Mouse (Mus musculus) heart, embryonic 11.5 days (tissue): ENCODE results near the gene Tgm1. TPM values are rescaled to one million over a fixed set of nuclear protein-coding genes. Genes with fewer than 3 reads are reported as not detected.
"Not testable (repeated sequence)": the region's sequence is repeated elsewhere in the genome, so short reads cannot be mapped to it uniquely, and the experiment has no call there.

Experiments
- ATAC-seq: fragments of 200-750 bp; cut with Nextera tagmentation; replicated peaks from 2 replicates; pipeline ENCODE4 v1.8.0; 2017; ENCODE audit warnings: moderate library complexity; ENCODE audit not compliant: insufficient number of reproducible peaks, low FRiP score, low TSS enrichment
- H3K27ac ChIP-seq: fragments of 300-500 bp; sonication (generic); 2 replicates; pipeline ENCODE4 v1.5.1; 2014; ENCODE audit warnings: mild to moderate bottlenecking, low read depth, low read length
- H3K27me3 ChIP-seq: fragments of 300-500 bp; sonication (generic); 2 replicates; pipeline ENCODE4 v1.6.1; 2014; ENCODE audit warnings: mild to moderate bottlenecking, low read length, mixed read lengths; ENCODE audit not compliant: control insufficient read depth, insufficient read depth
- H3K36me3 ChIP-seq: fragments of 300-500 bp; sonication (generic); 2 replicates; pipeline ENCODE4 v1.6.1; 2014; ENCODE audit warnings: mild to moderate bottlenecking, low read length, moderate library complexity, mixed read lengths; ENCODE audit not compliant: control insufficient read depth, insufficient read depth
- H3K4me1 ChIP-seq: fragments of 300-500 bp; sonication (generic); 2 replicates; pipeline ENCODE4 v1.6.1; 2014; ENCODE audit warnings: low read length; ENCODE audit not compliant: control insufficient read depth, insufficient read depth
- H3K4me2 ChIP-seq: fragments of 300-500 bp; sonication (generic); 2 replicates; pipeline ENCODE4 v1.6.1; 2014; ENCODE audit warnings: mild to moderate bottlenecking, moderate library complexity
- H3K4me3 ChIP-seq: fragments of 300-500 bp; sonication (generic); 2 replicates; pipeline ENCODE4 v1.5.1; 2014; ENCODE audit warnings: low read depth, low read length
- H3K9ac ChIP-seq: fragments of 300-500 bp; sonication (generic); 2 replicates; pipeline ENCODE4 v1.6.1; 2014; ENCODE audit warnings: mild to moderate bottlenecking, low read depth, low read length, moderate library complexity
- H3K9me3 ChIP-seq: fragments of 300-500 bp; sonication (generic); replicated peaks from 2 replicates; pipeline ENCODE4 v1.6.1; 2016; ENCODE audit warnings: low read length; ENCODE audit not compliant: control insufficient read depth
- WGBS: fragments of 180-500 bp; shearing (Covaris S2); extraction: QIAGEN DNeasy Blood & Tissue Kit; methylation state at CpG from one replicate; pipeline ENCODE4 v1.1.7; 2014; ENCODE audit not compliant: insufficient replicate concordance; 5-methylcytosine and 5-hydroxymethylcytosine counted together
- polyA plus RNA-seq: library from polyadenylated mRNA; unstranded; fragments of >200 nt; fragmentation: Nextera tagmentation; extraction: Ambion mirVana; gene quantifications from 2 replicates; pipeline ENCODE4 v1.2.1, GENCODE M21; 2014

The Tgm1 gene
- 0.13 and 0.30 TPM in 2 replicates for polyA plus RNA-seq

- Histone ChIP-seq H3K9ac (no peak within 1 kb of the TSS), H3K27me3 (peaks cover 27% of the 10 kb centered on the region), H3K4me1 (peaks cover 8% of the 10 kb centered on the region; the same call in 1 of the 2 replicates)
These were observed at the start of gene Tgm1 for GRCm38 (mm10) chr14:55713729-55714122. Gene Tgm1 (minus strand): TSS chr14:55713926.

GRCm38 (mm10) chr14:55763166-55763565 is 49.4 kb upstream of the Tgm1 start:
- H3K4me1 ChIP-seq, result peaks cover 14% of the 10 kb centered on the region
- peak overlapping the region; percentile 97 for H3K4me2 ChIP-seq
- no peak for ATAC-seq
- 27% methylated on average over 7 of the region's 7 CpGs for WGBS
- no peak overlapping the region for H3K9ac ChIP-seq
- H3K27ac ChIP-seq, result 0 out of 2 replicates have a peak overlapping the region, but pooled peaks have one; percentile 50
- H3K36me3 ChIP-seq, result no peaks in the 10 kb centered on the region
- H3K9me3 ChIP-seq, result no peaks in the 10 kb centered on the region
- H3K4me3 ChIP-seq, result no peak overlapping the region
- peaks cover 26% of the 10 kb centered on the region for H3K27me3 ChIP-seq

More at GRCm38 (mm10) chr14:55713729-55714122, at the start of gene Tgm1:
- Histone ChIP-seq H3K9me3 (no peaks in the 10 kb centered on the region), H3K4me2 (peak within 1 kb of the TSS; percentile 62), H3K36me3 (peaks cover 8% of the 10 kb centered on the region), H3K4me3 (peak within 1 kb of the TSS; percentile 28), H3K27ac (no peak within 1 kb of the TSS)
- WGBS, result 23% methylated on average over 4 of the region's 4 CpGs
- ATAC-seq, result no peak

GRCm38 (mm10) chr14:55762001-55762821 is 48.5 kb upstream of the Tgm1 start:
- whole genome bisulfite sequencing, result under 1% methylated on average over 76 of the region's 77 CpGs
- H3K9me3 ChIP-seq, result no peaks in the 10 kb centered on the region
- peaks cover 17% of the 10 kb centered on the region for H3K4me1 ChIP-seq
- H3K36me3 ChIP-seq, result no peaks in the 10 kb centered on the region
- no peak overlapping the region for H3K27ac ChIP-seq
- ATAC-seq, result peak; percentile 55
- H3K4me2 ChIP-seq, result peak overlapping the region; percentile 97
- peak overlapping the region; percentile 74 for H3K9ac ChIP-seq
- H3K4me3 ChIP-seq, result peak overlapping the region; percentile 50
- peaks cover 24% of the 10 kb centered on the region for H3K27me3 ChIP-seq

- Histone ChIP-seq H3K4me3 (peak within 1 kb of the TSS; percentile 50), H3K36me3 (no peaks in the 10 kb centered on the region), H3K27me3 (peaks cover 20% of the 10 kb centered on the region), H3K4me2 (peak within 1 kb of the TSS; percentile 97), H3K9me3 (no peaks in the 10 kb centered on the region), H3K27ac (no peak within 1 kb of the TSS), H3K4me1 (peaks cover 17% of the 10 kb centered on the region), H3K9ac (peak within 1 kb of the TSS; percentile 74)
- 64% methylated on average over 6 of the region's 6 CpGs for WGBS
- no peak for ATAC-seq
These were observed 47.4 kb upstream of the Tgm1 start, which contains the start of gene Ltb4r2 for GRCm38 (mm10) chr14:55761163-55761562. Gene Ltb4r2 (plus strand): TSS chr14:55761428.

GRCm38 (mm10) chr14:55760156-55760555 is 46.4 kb upstream of the Tgm1 start:
- not testable (repeated sequence) for H3K27ac ChIP-seq, H3K9me3 ChIP-seq, ATAC-seq, H3K9ac ChIP-seq, H3K36me3 ChIP-seq, H3K4me3 ChIP-seq
- H3K4me2 ChIP-seq, result peak overlapping the region; percentile 56
- peaks cover 17% of the 10 kb centered on the region for H3K4me1 ChIP-seq
- H3K27me3 ChIP-seq, result peaks cover 19% of the 10 kb centered on the region
- 0% methylated on average over 6 of the region's 6 CpGs for WGBS

GRCm38 (mm10) chr14:55758363-55758784 is 44.6 kb upstream of the Tgm1 start, which contains the start of gene Cideb:
Gene Cideb (minus strand): TSS chr14:55758458.
- Histone ChIP-seq H3K4me2 (peak within 1 kb of the TSS; percentile 48), H3K9ac (no peak within 1 kb of the TSS), H3K9me3 (no peaks in the 10 kb centered on the region), H3K27ac (0 out of 2 replicates have a peak within 1 kb of the TSS, but pooled peaks have one; percentile 29), H3K27me3 (peaks cover 13% of the 10 kb centered on the region), H3K4me3 (no peak within 1 kb of the TSS), H3K36me3 (peaks cover 16% of the 10 kb centered on the region), H3K4me1 (peaks cover 12% of the 10 kb centered on the region)
- WGBS, result 13% methylated on average over 8 of the region's 8 CpGs
- ATAC-seq, result no peak

GRCm38 (mm10) chr14:55757566-55757965 is 43.8 kb upstream of the Tgm1 start:
- Histone ChIP-seq H3K9ac (no peak overlapping the region), H3K27me3 (peaks cover 13% of the 10 kb centered on the region), H3K27ac (0 out of 2 replicates have a peak overlapping the region, but pooled peaks have one; percentile 29), H3K4me1 (peaks cover 7% of the 10 kb centered on the region), H3K4me3 (no peak overlapping the region), H3K36me3 (peaks cover 24% of the 10 kb centered on the region), H3K9me3 (no peaks in the 10 kb centered on the region), H3K4me2 (peak overlapping the region; percentile 48)
- WGBS, result 33% methylated on average over 6 of the region's 6 CpGs
- no peak for ATAC-seq

- WGBS, result 86% methylated on average over 10 of the region's 10 CpGs
- no peak overlapping the region for H3K27ac ChIP-seq
- H3K27me3 ChIP-seq, result no peaks in the 10 kb centered on the region
- peaks cover 3% of the 10 kb centered on the region; the same call in 1 of the 2 replicates for H3K4me1 ChIP-seq
- ATAC-seq, result no peak
- H3K9me3 ChIP-seq, result no peaks in the 10 kb centered on the region
- no peak overlapping the region for H3K9ac ChIP-seq
- 0 out of 2 replicates have a peak, but pooled peaks cover 7% of the 10 kb centered on the region for H3K36me3 ChIP-seq
- peak overlapping the region; percentile 96; the same call in 1 of the 2 replicates for H3K4me3 ChIP-seq
- H3K4me2 ChIP-seq, result peak overlapping the region; percentile 99
These were observed 33.5 kb upstream of the Tgm1 start for GRCm38 (mm10) chr14:55747051-55747847.
